Mouse (Mus musculus): ENCODE measurements at regions not wholly inside any gene's neighbourhood (a gene's known extent, or its start where the extent isn't known, plus 50 kb on each side); places are given as distances from the start of the nearest gene placed in this dataset.

- no peak for DNase-seq (ENCODE audit: low spot score in 2 of 2)
Observed at GRCm38 (mm10) chr4:71663397-71663796, 94.4 kb downstream of the Gm11232 start.

- no peak for DNase-seq (ENCODE audit: low spot score in 2 of 2)
Observed at GRCm38 (mm10) chr4:71640521-71640920, 117.2 kb downstream of the Gm11232 start.

- no peak for DNase-seq (ENCODE audit: low spot score in 2 of 2)
Observed at GRCm38 (mm10) chr4:71627088-71627487, 130.7 kb downstream of the Gm11232 start.

GRCm38 (mm10) chr4:71626626-71627025, 131.1 kb downstream of the Gm11232 start:
- DNase-seq (ENCODE audit: low spot score in 2 of 2) = no peak

- DNase-seq (ENCODE audit: low spot score in 2 of 2) = no peak
Observed at GRCm38 (mm10) chr4:71624771-71625170, 133.0 kb downstream of the Gm11232 start.

- no peak for DNase-seq (ENCODE audit: low spot score in 2 of 2)
Observed at GRCm38 (mm10) chr4:71613720-71614119, 144.0 kb downstream of the Gm11232 start.

- no peak for DNase-seq (ENCODE audit: low spot score in 2 of 2)
Observed at GRCm38 (mm10) chr4:71585880-71586279, 171.9 kb downstream of the Gm11232 start.

- DNase-seq (ENCODE audit: low spot score in 2 of 2) = no peak
Observed at GRCm38 (mm10) chr4:71560656-71561055, 197.1 kb downstream of the Gm11232 start.

- DNase-seq (ENCODE audit: low spot score in 2 of 2) = no peak
Observed at GRCm38 (mm10) chr4:71539200-71539599, 218.6 kb downstream of the Gm11232 start.

- DNase-seq (ENCODE audit: low spot score in 2 of 2) = no peak
Observed at GRCm38 (mm10) chr4:71537971-71538370, 219.8 kb downstream of the Gm11232 start.

GRCm38 (mm10) chr4:71524255-71524970, 233.4 kb downstream of the Gm11232 start:
- DNase-seq (ENCODE audit: low spot score in 2 of 2) = no peak

- DNase-seq (ENCODE audit: low spot score in 2 of 2) = no peak
Observed at GRCm38 (mm10) chr4:71520751-71521150, 237.0 kb downstream of the Gm11232 start.

GRCm38 (mm10) chr4:71517921-71518404, 239.8 kb downstream of the Gm11232 start:
- no peak for DNase-seq (ENCODE audit: low spot score in 2 of 2)

- DNase-seq (ENCODE audit: low spot score in 2 of 2) = no peak
Observed at GRCm38 (mm10) chr4:71506911-71507310, 250.9 kb downstream of the Gm11232 start.

GRCm38 (mm10) chr4:71489788-71490187, 268.0 kb downstream of the Gm11232 start:
- DNase-seq (ENCODE audit: low spot score in 2 of 2) = no peak

GRCm38 (mm10) chr4:71488663-71489161, 269.1 kb downstream of the Gm11232 start:
- no peak for DNase-seq (ENCODE audit: low spot score in 2 of 2)

- DNase-seq (ENCODE audit: low spot score in 2 of 2) = no peak
Observed at GRCm38 (mm10) chr4:71488059-71488458, 269.7 kb downstream of the Gm11232 start.

- no peak for DNase-seq (ENCODE audit: low spot score in 2 of 2)
Observed at GRCm38 (mm10) chr4:71480960-71481359, 276.8 kb downstream of the Gm11232 start.

GRCm38 (mm10) chr4:71470580-71470979, 287.2 kb downstream of the Gm11232 start:
- DNase-seq (ENCODE audit: low spot score in 2 of 2) = peak in 1 of 2 experiments; percentile 11

- DNase-seq (ENCODE audit: low spot score in 2 of 2) = no peak
Observed at GRCm38 (mm10) chr4:71454811-71455210, 303.0 kb downstream of the Gm11232 start.

- no peak for DNase-seq (ENCODE audit: low spot score in 2 of 2)
Observed at GRCm38 (mm10) chr4:71453499-71453898, 304.3 kb downstream of the Gm11232 start.

GRCm38 (mm10) chr4:71446461-71446860, 311.3 kb downstream of the Gm11232 start:
- DNase-seq (ENCODE audit: low spot score in 2 of 2) = no peak
